Comparison of ENCODE assay signal across 8 mouse cellular contexts in the genomic region with DNA sequence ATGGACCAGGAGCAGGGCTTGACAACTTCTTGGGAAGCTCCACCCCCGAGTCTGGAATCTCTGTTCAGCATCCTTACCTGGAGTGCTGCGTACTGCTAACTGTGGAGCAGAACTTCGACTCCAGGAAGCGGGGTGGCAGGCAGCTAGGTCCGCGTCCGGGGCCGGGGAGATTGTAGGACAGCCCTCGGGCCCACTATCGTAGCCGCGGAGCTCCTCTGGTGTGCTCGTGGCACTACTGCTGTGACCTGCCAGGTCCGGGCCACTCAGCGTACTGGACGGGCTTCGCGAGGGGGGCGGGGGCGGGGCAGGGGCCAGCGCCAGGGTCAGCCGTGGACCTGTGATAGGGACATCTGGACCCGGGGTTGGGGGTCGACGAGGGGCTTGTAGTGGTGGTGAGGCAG. TPM values are rescaled to one million over a fixed set of nuclear protein-coding genes. Genes with fewer than 3 reads are reported as not detected.
DNase-seq lines count a peak whose midpoint lies in the region; ATAC-seq and TF ChIP-seq lines count a peak whose summit lies in the region.

No protein-coding gene starts in this region.

- no peaks in the 10 kb centered on the region; the same call in 1 of the 2 replicates for H3K36me3 ChIP-seq in heart, embryonic 16.5 days (ENCODE audit: control insufficient read depth, insufficient read depth)
- H3K36me3 ChIP-seq in heart, postnatal 0 days (replicated peaks; ENCODE audit: control insufficient read depth, insufficient read depth, low read length) = no peaks in the 10 kb centered on the region
- H3K36me3 ChIP-seq in liver, embryonic 14.5 days (replicated peaks; ENCODE audit: control insufficient read depth, insufficient read depth, low read depth) = no peaks in the 10 kb centered on the region

- peaks cover 43% of the 10 kb centered on the region for H3K27me3 ChIP-seq in heart, embryonic 16.5 days (ENCODE audit: control insufficient read depth, insufficient read depth, low read length)
- H3K27me3 ChIP-seq in heart, postnatal 0 days (ENCODE audit: control insufficient read depth, insufficient read depth, low read length) = peaks cover 51% of the 10 kb centered on the region
- peaks cover 44% of the 10 kb centered on the region for H3K27me3 ChIP-seq in liver, embryonic 14.5 days (ENCODE audit: control insufficient read depth, insufficient read depth, low read length)

- WGBS in heart, embryonic 16.5 days = 1% methylated on average over 25 of the region's 25 CpGs
- 2% methylated on average over 25 of the region's 25 CpGs for WGBS in heart, postnatal 0 days
- WGBS in liver, embryonic 14.5 days (ENCODE audit: insufficient replicate concordance) = 1% methylated on average over 25 of the region's 25 CpGs

- peak overlapping the region; percentile 41 for H3K4me3 ChIP-seq in heart, embryonic 16.5 days (ENCODE audit: low read length)
- H3K4me3 ChIP-seq in heart, postnatal 0 days (ENCODE audit: low read depth, low read length) = peak overlapping the region; percentile 41
- peak overlapping the region; percentile 15 to 42; a peak in 3 of 4 replicates for H3K4me3 ChIP-seq in liver, embryonic 14.5 days (ENCODE audit: insufficient read depth in 1 of 2, low read depth in 2 of 2, low read length in 2 of 2)

- H3K9ac ChIP-seq in heart, embryonic 16.5 days (ENCODE audit: low read length) = peak overlapping the region; percentile 54
- H3K9ac ChIP-seq in heart, postnatal 0 days (replicated peaks; ENCODE audit: low read depth, low read length) = no peak overlapping the region
- H3K9ac ChIP-seq in liver, embryonic 14.5 days (replicated peaks) = no peak overlapping the region

- TF ChIP-seq CTCF in heart, postnatal 0 days (IDR thresholded peaks at IDR 0.05; ENCODE audit: low read depth) = no peak
- no peak for TF ChIP-seq CTCF in liver, embryonic 14.5 days (IDR thresholded peaks at IDR 0.05; ENCODE audit: low read depth)

- peak overlapping the region; percentile 76 for H3K4me2 ChIP-seq in heart, embryonic 16.5 days (ENCODE audit: low read depth, low read length)
- peak overlapping the region; percentile 57 for H3K4me2 ChIP-seq in heart, postnatal 0 days (ENCODE audit: low read depth, low read length)
- peak overlapping the region; percentile 65 for H3K4me2 ChIP-seq in liver, embryonic 14.5 days (ENCODE audit: low read depth)

- DNase-seq in heart, adult 11 months = no peak
- peak; percentile 20 for DNase-seq in NIH3T3 (ENCODE audit: low read depth)
- DNase-seq in heart, postnatal 0 days (ENCODE audit: low spot score) = no peak
- no peak for DNase-seq in liver, embryonic 14.5 days (ENCODE audit: low read depth in 3 of 3, low spot score in 3 of 3)
- no peak for DNase-seq in layer of hippocampus, postnatal 14 days (ENCODE audit: low spot score in 2 of 2)
- no peak for DNase-seq in right cerebral cortex, postnatal 36 days (ENCODE audit: low spot score in 2 of 2)

- no peaks in the 10 kb centered on the region; the same call in 1 of the 2 replicates for H3K9me3 ChIP-seq in heart, embryonic 16.5 days (replicated peaks; ENCODE audit: control insufficient read depth, low read length)
- no peaks in the 10 kb centered on the region for H3K9me3 ChIP-seq in heart, postnatal 0 days (replicated peaks; ENCODE audit: control insufficient read depth, low read length)
- H3K9me3 ChIP-seq in liver, embryonic 14.5 days (ENCODE audit: control insufficient read depth, low read length) = no peaks in the 10 kb centered on the region

- 0 out of 2 replicates have a peak, but pooled peaks have one; percentile 2 for ATAC-seq in heart, embryonic 16.5 days (replicated peaks; ENCODE audit: extremely low read depth, insufficient read depth, low FRiP score)
- peak; percentile 8; the same call in 1 of the 2 replicates for ATAC-seq in heart, postnatal 0 days (ENCODE audit: insufficient read depth, low read depth)
- peak; percentile 21; the same call in 1 of the 2 replicates for ATAC-seq in liver, embryonic 14.5 days (ENCODE audit: insufficient read depth)
- peak; percentile 14; the same call in 1 of the 2 replicates for ATAC-seq in neutrophil, adult 5-6 weeks (ENCODE audit: extremely low read depth, insufficient number of reproducible peaks, low FRiP score, poor library complexity, severe bottlenecking)

- H3K4me1 ChIP-seq in heart, embryonic 16.5 days (ENCODE audit: control insufficient read depth, insufficient read depth, low read length) = peaks cover 27% of the 10 kb centered on the region
- H3K4me1 ChIP-seq in heart, postnatal 0 days (ENCODE audit: control insufficient read depth, insufficient read depth) = peaks cover 22% of the 10 kb centered on the region
- peaks cover 0 to 10% of the 10 kb centered on the region in 2 experiments; a peak in 2 of 4 replicates for H3K4me1 ChIP-seq in liver, embryonic 14.5 days (replicated peaks; ENCODE audit: control insufficient read depth in 2 of 2, insufficient read depth in 2 of 2, low read length in 1 of 2)

- no peak overlapping the region for H3K27ac ChIP-seq in heart, embryonic 16.5 days (ENCODE audit: low read length)
- no peak overlapping the region for H3K27ac ChIP-seq in heart, postnatal 0 days (ENCODE audit: low read depth)
- no peak overlapping the region for H3K27ac ChIP-seq in liver, embryonic 14.5 days

- TF ChIP-seq EP300 in heart, postnatal 0 days (IDR thresholded peaks at IDR 0.05; ENCODE audit: low read depth) = no peak
- no peak for TF ChIP-seq EP300 in liver, embryonic 14.5 days (IDR thresholded peaks at IDR 0.05; ENCODE audit: low read depth)

RNA-seq across cellular contexts. Expression of gene Prr36, which starts 4.5 kb away (rescaled TPM):
- polyA plus RNA-seq in heart, embryonic 16.5 days (2015; fragmentation: Nextera tagmentation; extraction: Ambion mirVana) = 0.25 and 0.80 TPM in 2 replicates
- total RNA-seq in heart, postnatal 0 days (2014; rRNA removed; ENCODE audit: low replicate concordance) = not detected in 2 replicates
- 0.04 TPM in 2 replicates for polyA plus RNA-seq in heart, postnatal 0 days (2015; fragmentation: Nextera tagmentation; extraction: Ambion mirVana)
- polyA plus RNA-seq in liver, embryonic 14.5 days (2012; rRNA removed) = 0.22 and 0.39 TPM in 2 replicates
- 0.17 and 0.33 TPM in 2 replicates for polyA plus RNA-seq in liver, embryonic 14.5 days (2014; fragmentation: Nextera tagmentation; extraction: Ambion mirVana)
- not detected in 2 replicates for total RNA-seq in neutrophil, adult 5-6 weeks (2017)
- total RNA-seq in layer of hippocampus, postnatal 14 days (2021) = 10 to 100 TPM; 44.3 to 50.3 TPM

RNA-seq across cellular contexts. Expression of gene Lrrc8e, which starts 13.8 kb away (rescaled TPM):
- 0.39 and 0.54 TPM in 2 replicates for polyA plus RNA-seq in heart, embryonic 16.5 days (2015; fragmentation: Nextera tagmentation; extraction: Ambion mirVana)
- 0.08 TPM in 1 of 2 replicates, not detected in the other for total RNA-seq in heart, postnatal 0 days (2014; rRNA removed; ENCODE audit: low replicate concordance)
- polyA plus RNA-seq in heart, postnatal 0 days (2015; fragmentation: Nextera tagmentation; extraction: Ambion mirVana) = 0.08 and 0.21 TPM in 2 replicates
- 0.03 and 0.04 TPM in 2 replicates for polyA plus RNA-seq in liver, embryonic 14.5 days (2012; rRNA removed)
- 0.13 and 0.18 TPM in 2 replicates for polyA plus RNA-seq in liver, embryonic 14.5 days (2014; fragmentation: Nextera tagmentation; extraction: Ambion mirVana)
- total RNA-seq in neutrophil, adult 5-6 weeks (2017) = not detected in 2 replicates
- under 1 TPM in 1 of 2 experiments, not detected in 1; 0.07 TPM for total RNA-seq in layer of hippocampus, postnatal 14 days (2021)

RNA-seq across cellular contexts. Expression of gene Map2k7, which starts 25.7 kb away (rescaled TPM):
- 20.8 and 25.0 TPM in 2 replicates for polyA plus RNA-seq in heart, embryonic 16.5 days (2015; fragmentation: Nextera tagmentation; extraction: Ambion mirVana)
- 27.7 and 36.8 TPM in 2 replicates for total RNA-seq in heart, postnatal 0 days (2014; rRNA removed; ENCODE audit: low replicate concordance)
- polyA plus RNA-seq in heart, postnatal 0 days (2015; fragmentation: Nextera tagmentation; extraction: Ambion mirVana) = 18.7 and 21.0 TPM in 2 replicates
- 11.7 and 13.2 TPM in 2 replicates for polyA plus RNA-seq in liver, embryonic 14.5 days (2012; rRNA removed)
- polyA plus RNA-seq in liver, embryonic 14.5 days (2014; fragmentation: Nextera tagmentation; extraction: Ambion mirVana) = 6.6 and 7.8 TPM in 2 replicates
- 44.1 and 50.7 TPM in 2 replicates for total RNA-seq in neutrophil, adult 5-6 weeks (2017)
- total RNA-seq in layer of hippocampus, postnatal 14 days (2021) = 10 to 100 TPM; 81.2 to 84.5 TPM

RNA-seq across cellular contexts. Expression of gene Gm49320, which starts 25.9 kb away (rescaled TPM):
- 0.42 and 0.81 TPM in 2 replicates for polyA plus RNA-seq in heart, embryonic 16.5 days (2015; fragmentation: Nextera tagmentation; extraction: Ambion mirVana)
- 0.66 TPM in 1 of 2 replicates, not detected in the other for total RNA-seq in heart, postnatal 0 days (2014; rRNA removed; ENCODE audit: low replicate concordance)
- 0.19 and 0.34 TPM in 2 replicates for polyA plus RNA-seq in heart, postnatal 0 days (2015; fragmentation: Nextera tagmentation; extraction: Ambion mirVana)
- polyA plus RNA-seq in liver, embryonic 14.5 days (2012; rRNA removed) = 0.47 and 0.66 TPM in 2 replicates
- polyA plus RNA-seq in liver, embryonic 14.5 days (2014; fragmentation: Nextera tagmentation; extraction: Ambion mirVana) = 0.05 and 0.14 TPM in 2 replicates
- total RNA-seq in neutrophil, adult 5-6 weeks (2017) = 1.4 TPM in 1 of 2 replicates, not detected in the other
- under 1 TPM in 1 of 2 experiments, not detected in 1; 0.14 TPM for total RNA-seq in layer of hippocampus, postnatal 14 days (2021)

RNA-seq across cellular contexts. Expression of gene Tgfbr3l, which starts 35.2 kb away (rescaled TPM):
- polyA plus RNA-seq in heart, embryonic 16.5 days (2015; fragmentation: Nextera tagmentation; extraction: Ambion mirVana) = 3.0 and 3.6 TPM in 2 replicates
- 3.9 and 6.4 TPM in 2 replicates for total RNA-seq in heart, postnatal 0 days (2014; rRNA removed; ENCODE audit: low replicate concordance)
- 1.8 and 2.7 TPM in 2 replicates for polyA plus RNA-seq in heart, postnatal 0 days (2015; fragmentation: Nextera tagmentation; extraction: Ambion mirVana)
- polyA plus RNA-seq in liver, embryonic 14.5 days (2012; rRNA removed) = 5.2 and 6.4 TPM in 2 replicates
- 0.30 and 0.34 TPM in 2 replicates for polyA plus RNA-seq in liver, embryonic 14.5 days (2014; fragmentation: Nextera tagmentation; extraction: Ambion mirVana)
- total RNA-seq in neutrophil, adult 5-6 weeks (2017) = 8.4 and 10.2 TPM in 2 replicates
- 10 to 100 TPM in 1 of 2 experiments, 1 to 10 TPM in 1; 7.5 to 10.6 TPM for total RNA-seq in layer of hippocampus, postnatal 14 days (2021)

Comparison
In these comparisons a context has a peak if more than half of its experiments do, and no peak if none do; other contexts are left out.
1. RNA of gene Prr36, which starts 4.5 kb away (total RNA-seq): 44.3 to 50.3 TPM in layer of hippocampus, postnatal 14 days; not detected in heart, postnatal 0 days and not detected in neutrophil, adult 5-6 weeks; every median in the first group is over 10 times any median in the second.
2. Peak in every context shown above with its lines, with median percentiles within 50 percentile points of each other: ATAC-seq, H3K4me2 ChIP-seq and H3K4me3 ChIP-seq.